Mouse (Mus musculus) lung, embryonic 16.5 days (tissue): ENCODE measurements at regions not wholly inside any gene's neighbourhood (a gene's known extent, or its start where the extent isn't known, plus 50 kb on each side); places are given as distances from the start of the nearest gene placed in this dataset.

ENCODE experiments used
- ATAC-seq: fragments of 200-750 bp; cut with Nextera tagmentation; 2 replicates; pipeline ENCODE4 v1.8.0; 2017; ENCODE audit warnings: low read depth, mild to moderate bottlenecking, moderate library complexity
- H3K27ac ChIP-seq: fragments of 300-500 bp; sonication (generic); 2 replicates; pipeline ENCODE4 v1.5.1; 2014; ENCODE audit warnings: mild to moderate bottlenecking, control low read depth, low read length
- H3K27me3 ChIP-seq: fragments of 300-500 bp; sonication (generic); 2 replicates; pipeline ENCODE4 v1.6.1; 2014; ENCODE audit warnings: low read depth, low read length, mixed read lengths; ENCODE audit not compliant: control insufficient read depth, insufficient read depth
- H3K36me3 ChIP-seq: fragments of 300-500 bp; sonication (generic); 2 replicates; pipeline ENCODE4 v1.6.1; 2014; ENCODE audit warnings: low read length; ENCODE audit not compliant: control insufficient read depth, insufficient read depth
- H3K4me1 ChIP-seq: fragments of 300-500 bp; sonication (generic); replicated peaks from 2 replicates; pipeline ENCODE4 v1.6.1; 2014; ENCODE audit warnings: low read length, mixed read lengths; ENCODE audit not compliant: control insufficient read depth, insufficient read depth
- H3K4me2 ChIP-seq: fragments of 300-500 bp; sonication (generic); 2 replicates; pipeline ENCODE4 v1.6.1; 2014; ENCODE audit warnings: low read depth, low read length, control low read depth
- H3K4me3 ChIP-seq: fragments of 300-500 bp; sonication (generic); 2 replicates; pipeline ENCODE4 v1.5.1; 2014; ENCODE audit warnings: mild to moderate bottlenecking, low read length, control low read depth
- H3K9ac ChIP-seq: fragments of 300-500 bp; sonication (generic); 2 replicates; pipeline ENCODE4 v1.6.1; 2014; ENCODE audit warnings: low read length, control low read depth
- H3K9me3 ChIP-seq: fragments of 300-500 bp; sonication (generic); 2 replicates; pipeline ENCODE4 v1.6.1; 2016; ENCODE audit warnings: low read length; ENCODE audit not compliant: control insufficient read depth
- WGBS: fragments of 180-500 bp; shearing (Covaris S2); extraction: QIAGEN DNeasy Blood & Tissue Kit; methylation state at CpG from one replicate; pipeline ENCODE4 v1.1.7; 2014; 5-methylcytosine and 5-hydroxymethylcytosine counted together

GRCm38 (mm10) chr4:140355144-140355550, 108.6 kb upstream of the Igsf21 start:
- Histone ChIP-seq H3K27me3 (no peaks in the 10 kb centered on the region), H3K4me1 (no peaks in the 10 kb centered on the region), H3K4me3 (no peak overlapping the region), H3K36me3 (no peaks in the 10 kb centered on the region), H3K4me2 (no peak overlapping the region), H3K9ac (no peak overlapping the region), H3K9me3 (no peaks in the 10 kb centered on the region), H3K27ac (no peak overlapping the region)
- WGBS = 58% methylated on average over 12 of the region's 12 CpGs
- ATAC-seq = no peak

GRCm38 (mm10) chr4:140348802-140349201, 102.2 kb upstream of the Igsf21 start:
- 57% methylated on average over 4 of the region's 4 CpGs for WGBS
- Histone ChIP-seq H3K27me3 (no peaks in the 10 kb centered on the region), H3K9me3 (no peaks in the 10 kb centered on the region), H3K4me2 (no peak overlapping the region), H3K4me1 (no peaks in the 10 kb centered on the region), H3K27ac (no peak overlapping the region), H3K36me3 (no peaks in the 10 kb centered on the region), H3K9ac (no peak overlapping the region), H3K4me3 (no peak overlapping the region)
- no peak for ATAC-seq

GRCm38 (mm10) chr4:140330138-140330537, 83.6 kb upstream of the Igsf21 start:
- H3K9ac ChIP-seq = no peak overlapping the region
- H3K27me3 ChIP-seq = no peaks in the 10 kb centered on the region
- no peak overlapping the region for H3K4me3 ChIP-seq
- H3K4me2 ChIP-seq = no peak overlapping the region
- ATAC-seq = no peak
- no peaks in the 10 kb centered on the region for H3K4me1 ChIP-seq
- no peaks in the 10 kb centered on the region for H3K36me3 ChIP-seq
- H3K9me3 ChIP-seq = no peaks in the 10 kb centered on the region
- WGBS = 90% methylated on average over 4 of the region's 4 CpGs
- H3K27ac ChIP-seq = no peak overlapping the region

- H3K27me3 ChIP-seq = no peaks in the 10 kb centered on the region
- H3K4me2 ChIP-seq = no peak overlapping the region
- H3K4me3 ChIP-seq = no peak overlapping the region
- 22% methylated on average over 10 of the region's 10 CpGs for WGBS
- H3K4me1 ChIP-seq = no peaks in the 10 kb centered on the region
- H3K9ac ChIP-seq = no peak overlapping the region
- peaks cover 8% of the 10 kb centered on the region for H3K9me3 ChIP-seq
- ATAC-seq = no peak
- no peaks in the 10 kb centered on the region for H3K36me3 ChIP-seq
- H3K27ac ChIP-seq = no peak overlapping the region
Measured at GRCm38 (mm10) chr4:140326706-140327440, 80.3 kb upstream of the Igsf21 start.

GRCm38 (mm10) chr4:140325677-140326052, 79.1 kb upstream of the Igsf21 start:
- Histone ChIP-seq H3K9me3 (peaks cover 8% of the 10 kb centered on the region), H3K36me3 (no peaks in the 10 kb centered on the region), H3K9ac (no peak overlapping the region), H3K27me3 (no peaks in the 10 kb centered on the region), H3K4me2 (no peak overlapping the region), H3K27ac (no peak overlapping the region), H3K4me3 (no peak overlapping the region), H3K4me1 (no peaks in the 10 kb centered on the region)
- ATAC-seq = no peak
- 79% methylated on average over 7 of the region's 7 CpGs for WGBS

- Histone ChIP-seq H3K4me2 (no peak overlapping the region), H3K4me3 (no peak overlapping the region), H3K9me3 (peaks cover 8% of the 10 kb centered on the region), H3K27me3 (no peaks in the 10 kb centered on the region), H3K9ac (no peak overlapping the region), H3K36me3 (no peaks in the 10 kb centered on the region), H3K27ac (no peak overlapping the region), H3K4me1 (no peaks in the 10 kb centered on the region)
- 80% methylated on average over 8 of the region's 8 CpGs for WGBS
- ATAC-seq = no peak
Measured at GRCm38 (mm10) chr4:140324971-140325676, 78.5 kb upstream of the Igsf21 start.

GRCm38 (mm10) chr4:140320120-140320921, 73.7 kb upstream of the Igsf21 start:
- Histone ChIP-seq H3K27me3 (no peaks in the 10 kb centered on the region), H3K4me3 (no peak overlapping the region), H3K36me3 (no peaks in the 10 kb centered on the region), H3K27ac (no peak overlapping the region), H3K4me1 (no peaks in the 10 kb centered on the region), H3K4me2 (no peak overlapping the region), H3K9me3 (peaks cover 8% of the 10 kb centered on the region), H3K9ac (no peak overlapping the region)
- 72% methylated on average over 15 of the region's 15 CpGs for WGBS
- no peak for ATAC-seq

GRCm38 (mm10) chr4:140312635-140313034, 66.1 kb upstream of the Igsf21 start:
- no peak overlapping the region for H3K9ac ChIP-seq
- no peaks in the 10 kb centered on the region for H3K9me3 ChIP-seq
- no peak overlapping the region for H3K4me2 ChIP-seq
- H3K27me3 ChIP-seq = no peaks in the 10 kb centered on the region
- no peaks in the 10 kb centered on the region for H3K36me3 ChIP-seq
- no peak for ATAC-seq
- WGBS = 83% methylated on average over 16 of the region's 16 CpGs
- no peaks in the 10 kb centered on the region for H3K4me1 ChIP-seq
- H3K4me3 ChIP-seq = no peak overlapping the region
- H3K27ac ChIP-seq = no peak overlapping the region

- Histone ChIP-seq H3K4me3 (no peak overlapping the region), H3K27ac (no peak overlapping the region), H3K27me3 (no peaks in the 10 kb centered on the region), H3K36me3 (no peaks in the 10 kb centered on the region), H3K9me3 (no peaks in the 10 kb centered on the region), H3K4me1 (no peaks in the 10 kb centered on the region), H3K4me2 (no peak overlapping the region), H3K9ac (no peak overlapping the region)
- ATAC-seq = no peak
- WGBS = 83% methylated on average over 8 of the region's 8 CpGs
Measured at GRCm38 (mm10) chr4:140307481-140307880, 60.9 kb upstream of the Igsf21 start.
